Mouse (Mus musculus) midbrain, embryonic 11.5 days (tissue): ENCODE data around the gene Fank1. TPM values are rescaled to one million over a fixed set of nuclear protein-coding genes. Genes with fewer than 3 reads are reported as not detected.

ENCODE experiments used
- ATAC-seq: fragments of 200-750 bp; cut with Nextera tagmentation; 2 replicates; pipeline ENCODE4 v1.8.0; 2017; ENCODE audit warnings: moderate TSS enrichment, moderate library complexity; ENCODE audit not compliant: low FRiP score
- DNase-seq: peaks from one replicate; pipeline ENCODE4 v3.0.0; 2015; ENCODE audit warnings: low spot score; ENCODE audit errors: missing footprints
- H3K27ac ChIP-seq: fragments of 300-500 bp; sonication (generic); 2 replicates; pipeline ENCODE4 v1.5.1; 2014; ENCODE audit warnings: low read depth, low read length
- H3K27me3 ChIP-seq: fragments of 300-500 bp; sonication (generic); 2 replicates; pipeline ENCODE4 v1.6.1; 2014; ENCODE audit warnings: mild to moderate bottlenecking, low read length, moderate library complexity, mixed read lengths; ENCODE audit not compliant: control insufficient read depth, insufficient read depth
- H3K36me3 ChIP-seq: fragments of 300-500 bp; sonication (generic); 2 replicates; pipeline ENCODE4 v1.6.1; 2014; ENCODE audit warnings: mild to moderate bottlenecking, low read length, moderate library complexity, mixed read lengths; ENCODE audit not compliant: control insufficient read depth, insufficient read depth
- H3K4me1 ChIP-seq: fragments of 300-500 bp; sonication (generic); 2 replicates; pipeline ENCODE4 v1.6.1; 2014; ENCODE audit warnings: low read length; ENCODE audit not compliant: control insufficient read depth, insufficient read depth
- H3K4me2 ChIP-seq: fragments of 300-500 bp; sonication (generic); 2 replicates; pipeline ENCODE4 v1.6.1; 2014; ENCODE audit warnings: mild to moderate bottlenecking, moderate library complexity
- H3K4me3 ChIP-seq: fragments of 300-500 bp; sonication (generic); 2 replicates; pipeline ENCODE4 v1.5.1; 2014; ENCODE audit warnings: low read depth, low read length
- H3K9ac ChIP-seq: fragments of 300-500 bp; sonication (generic); 2 replicates; pipeline ENCODE4 v1.6.1; 2014; ENCODE audit warnings: low read length
- H3K9me3 ChIP-seq: fragments of 300-500 bp; sonication (generic); 2 replicates; pipeline ENCODE4 v1.6.1; 2016; ENCODE audit warnings: low read length; ENCODE audit not compliant: control insufficient read depth
- WGBS: fragments of 180-500 bp; shearing (Covaris S2); extraction: QIAGEN DNeasy Blood & Tissue Kit; methylation state at CpG from one replicate; pipeline ENCODE4 v1.1.7; 2014; 5-methylcytosine and 5-hydroxymethylcytosine counted together
- polyA plus RNA-seq: library from polyadenylated mRNA; unstranded; fragments of >200 nt; fragmentation: Nextera tagmentation; extraction: Ambion mirVana; gene quantifications from 2 replicates; pipeline ENCODE4 v1.2.1, GENCODE M21; 2014

Fank1 gene
- polyA plus RNA-seq, 1 experiment from 2014 or later = 1.6 TPM

- Histone ChIP-seq H3K4me2 (no peak overlapping the region), H3K36me3 (no peaks in the 10 kb centered on the region), H3K9me3 (no peaks in the 10 kb centered on the region), H3K4me1 (no peaks in the 10 kb centered on the region), H3K4me3 (no peak overlapping the region), H3K9ac (no peak overlapping the region), H3K27me3 (no peaks in the 10 kb centered on the region), H3K27ac (no peak overlapping the region)
- WGBS = 84% methylated on average over 19 of the region's 19 CpGs
- DNase-seq (no peak), ATAC-seq (no peak)
These were observed 112.6 kb downstream of the Fank1 start for GRCm38 (mm10) chr7:133888926-133889920.

- H3K9ac ChIP-seq = no peak overlapping the region
- H3K27ac ChIP-seq = no peak overlapping the region
- H3K9me3 ChIP-seq = no peaks in the 10 kb centered on the region
- no peaks in the 10 kb centered on the region for H3K4me1 ChIP-seq
- H3K27me3 ChIP-seq = no peaks in the 10 kb centered on the region
- no peaks in the 10 kb centered on the region for H3K36me3 ChIP-seq
- no peak overlapping the region for H3K4me3 ChIP-seq
- WGBS = 88% methylated on average over 4 of the region's 4 CpGs
- DNase-seq (no peak), ATAC-seq (no peak)
- H3K4me2 ChIP-seq = no peak overlapping the region
These were observed 113.3 kb downstream of the Fank1 start for GRCm38 (mm10) chr7:133889986-133890385.

- H3K4me3 ChIP-seq = no peak overlapping the region
- H3K36me3 ChIP-seq = no peaks in the 10 kb centered on the region
- no peak overlapping the region for H3K27ac ChIP-seq
- no peaks in the 10 kb centered on the region for H3K27me3 ChIP-seq
- DNase-seq = no peak
- ATAC-seq = no peak
- 90% methylated on average over 9 of the region's 9 CpGs for WGBS
- H3K9ac ChIP-seq = no peak overlapping the region
- H3K9me3 ChIP-seq = no peaks in the 10 kb centered on the region
- no peaks in the 10 kb centered on the region for H3K4me1 ChIP-seq
- no peak overlapping the region for H3K4me2 ChIP-seq
These were observed 114.6 kb downstream of the Fank1 start for GRCm38 (mm10) chr7:133891298-133891697.

GRCm38 (mm10) chr7:133891796-133892195, 115.1 kb downstream of the Fank1 start:
- Histone ChIP-seq H3K27me3 (no peaks in the 10 kb centered on the region), H3K9ac (no peak overlapping the region), H3K4me1 (no peaks in the 10 kb centered on the region), H3K4me2 (no peak overlapping the region), H3K27ac (no peak overlapping the region), H3K9me3 (no peaks in the 10 kb centered on the region), H3K4me3 (no peak overlapping the region), H3K36me3 (no peaks in the 10 kb centered on the region)
- ATAC-seq (no peak), DNase-seq (peak; percentile 28)
- WGBS = 81% methylated on average over 4 of the region's 4 CpGs

GRCm38 (mm10) chr7:133899391-133899790, 122.7 kb downstream of the Fank1 start:
- 78% methylated on average over 4 of the region's 4 CpGs for WGBS
- no peak overlapping the region for H3K4me2 ChIP-seq
- H3K27ac ChIP-seq = no peak overlapping the region
- no peaks in the 10 kb centered on the region for H3K36me3 ChIP-seq
- no peak overlapping the region for H3K4me3 ChIP-seq
- H3K4me1 ChIP-seq = no peaks in the 10 kb centered on the region
- no peaks in the 10 kb centered on the region for H3K9me3 ChIP-seq
- H3K27me3 ChIP-seq = no peaks in the 10 kb centered on the region
- DNase-seq (no peak), ATAC-seq (no peak)
- no peak overlapping the region for H3K9ac ChIP-seq

- no peak overlapping the region for H3K4me3 ChIP-seq
- H3K9ac ChIP-seq = no peak overlapping the region
- H3K36me3 ChIP-seq = no peaks in the 10 kb centered on the region
- H3K27me3 ChIP-seq = no peaks in the 10 kb centered on the region
- DNase-seq (no peak), ATAC-seq (no peak)
- H3K4me2 ChIP-seq = no peak overlapping the region
- no peak overlapping the region for H3K27ac ChIP-seq
- no peaks in the 10 kb centered on the region for H3K4me1 ChIP-seq
- H3K9me3 ChIP-seq = no peaks in the 10 kb centered on the region; the same call in 1 of the 2 replicates
- WGBS = 90% methylated on average over 4 of the region's 4 CpGs
These were observed 132.3 kb downstream of the Fank1 start for GRCm38 (mm10) chr7:133908966-133909365.

GRCm38 (mm10) chr7:133909833-133910375, 133.2 kb downstream of the Fank1 start:
- Histone ChIP-seq H3K9ac (no peak overlapping the region), H3K27ac (no peak overlapping the region), H3K27me3 (no peaks in the 10 kb centered on the region), H3K4me1 (no peaks in the 10 kb centered on the region), H3K36me3 (no peaks in the 10 kb centered on the region), H3K4me2 (no peak overlapping the region), H3K9me3 (no peaks in the 10 kb centered on the region; the same call in 1 of the 2 replicates), H3K4me3 (no peak overlapping the region)
- WGBS = 82% methylated on average over 7 of the region's 7 CpGs
- no peak for DNase-seq
- ATAC-seq = no peak

- DNase-seq = no peak
- no peak overlapping the region for H3K27ac ChIP-seq
- H3K27me3 ChIP-seq = no peaks in the 10 kb centered on the region
- no peak overlapping the region for H3K9ac ChIP-seq
- H3K4me1 ChIP-seq = no peaks in the 10 kb centered on the region
- H3K4me3 ChIP-seq = no peak overlapping the region
- no peak overlapping the region for H3K4me2 ChIP-seq
- H3K36me3 ChIP-seq = no peaks in the 10 kb centered on the region
- 94% methylated on average over 3 of the region's 3 CpGs for WGBS
- H3K9me3 ChIP-seq = no peaks in the 10 kb centered on the region
- ATAC-seq = no peak
These were observed 135.2 kb downstream of the Fank1 start for GRCm38 (mm10) chr7:133911881-133912280.

GRCm38 (mm10) chr7:133916230-133916629, 139.6 kb downstream of the Fank1 start:
- no peak overlapping the region for H3K4me3 ChIP-seq
- DNase-seq (no peak), ATAC-seq (no peak)
- no peaks in the 10 kb centered on the region for H3K36me3 ChIP-seq
- H3K27ac ChIP-seq = no peak overlapping the region
- H3K9me3 ChIP-seq = no peaks in the 10 kb centered on the region
- WGBS = 85% methylated on average over 9 of the region's 9 CpGs
- no peaks in the 10 kb centered on the region; the same call in 1 of the 2 replicates for H3K4me1 ChIP-seq
- no peak overlapping the region for H3K9ac ChIP-seq
- H3K27me3 ChIP-seq = no peaks in the 10 kb centered on the region
- no peak overlapping the region for H3K4me2 ChIP-seq
